Mouse (Mus musculus) frontal cortex, postnatal 14 days (tissue): ENCODE measurements at regions not wholly inside any gene's neighbourhood (a gene's known extent, or its start where the extent isn't known, plus 50 kb on each side); places are given as distances from the start of the nearest gene placed in this dataset.

ENCODE experiments used
- DNase-seq, 2 experiments: peaks; one replicate each; pipeline ENCODE4 v3.0.0; 2022; ENCODE audit warnings: low spot score in 2 of 2

- no peak for DNase-seq
Measured at GRCm38 (mm10) chr12:16190706-16191105, 374.0 kb upstream of the Trib2 start.

- DNase-seq, result no peak
Measured at GRCm38 (mm10) chr12:16189441-16189840, 372.7 kb upstream of the Trib2 start.

- DNase-seq, result no peak
Measured at GRCm38 (mm10) chr12:16185976-16186515, 369.3 kb upstream of the Trib2 start.

- no peak for DNase-seq
Measured at GRCm38 (mm10) chr12:16185431-16185923, 368.8 kb upstream of the Trib2 start.

GRCm38 (mm10) chr12:16183055-16183454 is 366.3 kb upstream of the Trib2 start:
- DNase-seq, result no peak

DNA sequence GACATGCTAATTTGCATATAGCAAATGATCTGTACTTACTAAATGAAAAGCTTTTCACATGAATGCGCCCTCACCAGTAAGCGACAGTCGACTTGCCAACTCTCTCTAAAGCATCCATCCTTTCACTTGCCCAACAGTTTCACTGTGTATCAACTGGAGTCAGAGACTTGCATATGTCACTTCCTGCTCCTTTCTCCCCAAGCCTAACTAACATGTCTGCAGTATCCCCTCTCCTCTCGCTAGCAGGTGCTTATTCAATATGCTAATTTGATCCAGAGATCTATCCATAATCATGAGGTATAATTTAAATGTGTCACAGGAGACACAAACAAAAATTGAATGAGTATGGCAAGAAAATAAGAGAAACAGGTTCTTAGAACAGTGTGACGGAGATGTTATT is 364.9 kb upstream of the Trib2 start:
- DNase-seq, result no peak

- DNase-seq, result no peak
Measured at GRCm38 (mm10) chr12:16179897-16180296, 363.2 kb upstream of the Trib2 start.

DNA sequence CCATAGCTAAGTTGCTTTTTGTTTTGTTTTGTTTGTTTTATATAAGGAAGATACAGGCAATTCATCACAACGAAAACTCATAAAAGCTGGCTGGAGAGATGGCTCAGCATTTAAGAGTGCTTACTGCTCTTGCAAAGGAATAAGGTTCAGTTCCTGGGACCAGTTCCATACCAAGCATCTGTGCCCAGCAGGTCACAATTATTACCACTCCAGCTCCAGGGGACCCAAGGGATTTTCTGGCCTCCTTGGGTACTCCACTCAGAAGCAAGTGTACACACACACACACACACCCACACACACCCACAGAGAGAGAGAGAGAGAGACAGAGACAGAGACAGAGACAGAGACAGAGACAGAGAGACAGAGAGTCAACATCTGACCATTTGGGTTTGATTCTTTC is 359.6 kb upstream of the Trib2 start:
- DNase-seq, result no peak

GRCm38 (mm10) chr12:16172176-16172575 is 355.5 kb upstream of the Trib2 start:
- no peak for DNase-seq

DNA sequence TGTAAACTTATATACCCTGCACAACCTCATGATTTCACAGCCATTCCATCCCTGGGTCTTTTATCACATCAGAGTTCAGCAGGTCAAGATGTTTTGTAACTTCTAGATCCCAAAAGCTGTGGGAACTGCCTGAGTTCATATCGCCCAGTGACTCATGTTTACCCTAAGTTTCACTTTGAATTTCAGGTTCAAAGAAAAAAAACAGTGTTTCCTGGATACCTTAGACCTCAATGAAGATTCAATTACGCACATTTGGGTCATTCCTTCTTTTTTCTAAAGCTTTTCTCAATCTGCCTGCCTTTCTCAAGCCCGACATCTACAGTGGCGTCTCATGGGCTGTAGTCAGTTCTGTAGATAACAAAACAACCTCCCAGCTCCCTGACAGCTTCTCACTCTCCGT is 354.9 kb upstream of the Trib2 start:
- no peak for DNase-seq

GRCm38 (mm10) chr12:16169781-16170535 is 353.2 kb upstream of the Trib2 start:
- DNase-seq, result no peak

DNA sequence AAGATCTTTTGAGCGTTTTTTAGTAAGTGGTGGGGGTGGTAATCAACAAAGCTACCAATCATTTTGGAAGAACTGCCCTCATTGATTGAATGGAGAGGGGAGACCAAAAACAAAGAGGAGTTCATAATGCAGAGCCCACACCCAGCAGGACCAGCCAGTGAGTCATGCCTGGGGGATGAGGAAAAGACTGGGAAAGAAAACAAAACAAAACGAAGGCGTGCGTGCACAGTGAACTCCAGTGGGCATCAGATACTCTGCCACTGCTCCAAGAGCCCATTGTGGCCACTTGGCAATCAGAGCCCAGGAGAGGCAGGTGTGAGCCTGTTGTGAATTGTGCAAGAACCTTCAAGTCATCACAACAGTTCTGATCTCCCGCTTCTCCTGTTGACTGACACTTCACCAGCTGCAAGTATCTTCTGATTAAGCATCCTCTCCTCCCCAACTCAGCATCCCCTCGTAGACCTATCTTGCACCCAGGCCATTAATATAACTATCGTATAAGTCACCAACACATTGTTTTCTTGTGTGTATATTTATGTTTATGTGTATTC is 351.1 kb upstream of the Trib2 start:
- no peak for DNase-seq

- DNase-seq, result no peak
Measured at GRCm38 (mm10) chr12:16165126-16165525, 348.4 kb upstream of the Trib2 start.

DNA sequence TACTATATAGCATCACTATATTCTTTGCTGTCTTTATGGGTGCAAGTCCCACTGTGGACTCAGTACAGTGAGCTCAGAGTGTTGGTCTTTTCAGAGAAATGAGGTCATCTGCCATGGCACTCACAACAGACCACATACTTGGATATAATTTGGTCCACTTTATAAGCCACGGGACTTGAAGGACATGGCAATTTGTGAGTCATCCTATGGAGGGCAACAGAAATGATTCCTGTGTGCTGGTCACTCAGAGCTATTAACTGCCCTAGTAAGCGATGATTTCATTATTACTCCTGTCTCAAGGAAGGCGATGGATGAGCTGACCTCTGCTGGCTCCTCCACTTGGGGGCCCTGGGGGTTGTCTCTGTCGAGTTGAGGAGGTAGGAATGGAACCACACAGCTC is 345.2 kb upstream of the Trib2 start:
- DNase-seq, result no peak

DNA sequence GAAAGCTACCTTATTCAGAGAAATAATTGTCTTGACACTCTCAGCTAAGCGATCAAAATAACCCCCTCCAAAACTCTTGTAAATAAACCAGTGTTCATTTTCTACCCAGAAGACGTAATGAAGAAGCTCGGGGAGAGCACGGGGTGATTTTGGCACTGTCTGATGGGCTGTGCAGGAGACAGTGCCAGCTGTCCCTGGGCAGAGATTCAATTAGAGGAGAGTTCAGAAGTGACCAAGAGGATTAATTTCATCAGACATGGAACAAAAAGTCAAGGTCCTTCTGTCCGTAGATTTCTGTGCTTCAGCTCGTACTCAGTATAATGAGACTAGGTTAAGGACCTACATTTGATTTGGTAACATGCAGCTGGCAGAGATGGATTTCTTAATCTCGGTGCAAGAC is 341.2 kb upstream of the Trib2 start:
- DNase-seq, result no peak

GRCm38 (mm10) chr12:16155791-16156558 is 339.3 kb upstream of the Trib2 start:
- DNase-seq, result peak in 1 of 2 experiments; percentile 24

- DNase-seq, result no peak
Measured at GRCm38 (mm10) chr12:16154256-16154655, 337.5 kb upstream of the Trib2 start.

GRCm38 (mm10) chr12:16152108-16152507 is 335.4 kb upstream of the Trib2 start:
- no peak for DNase-seq

DNA sequence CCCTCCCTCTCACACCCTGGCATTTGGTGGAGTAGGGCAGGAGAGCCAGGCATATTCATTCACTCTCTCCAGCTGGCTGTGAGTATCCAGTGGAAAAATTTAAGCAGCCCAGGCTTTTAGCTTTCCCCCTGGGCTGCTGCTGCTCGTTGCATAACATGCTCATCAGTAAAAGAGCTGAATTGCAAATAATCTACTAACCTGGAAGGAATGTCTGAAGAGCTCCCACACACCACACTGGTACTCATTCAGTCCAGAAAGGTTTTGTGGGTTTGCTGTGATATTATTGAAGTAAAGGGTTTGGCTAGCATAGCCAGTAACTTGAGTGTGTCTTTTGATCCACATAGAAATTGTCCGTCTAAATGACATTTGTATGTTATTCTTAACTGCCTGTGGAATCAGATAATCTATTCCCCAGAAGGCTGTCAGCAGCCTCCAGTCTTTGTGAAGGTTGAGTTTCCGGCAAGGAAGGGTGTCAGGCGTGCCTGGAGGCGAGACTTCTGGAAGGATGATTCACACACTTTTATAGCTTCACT is 334.5 kb upstream of the Trib2 start:
- DNase-seq, result peak in 1 of 2 experiments; percentile 22

GRCm38 (mm10) chr12:16146919-16147318 is 330.2 kb upstream of the Trib2 start:
- no peak for DNase-seq

DNA sequence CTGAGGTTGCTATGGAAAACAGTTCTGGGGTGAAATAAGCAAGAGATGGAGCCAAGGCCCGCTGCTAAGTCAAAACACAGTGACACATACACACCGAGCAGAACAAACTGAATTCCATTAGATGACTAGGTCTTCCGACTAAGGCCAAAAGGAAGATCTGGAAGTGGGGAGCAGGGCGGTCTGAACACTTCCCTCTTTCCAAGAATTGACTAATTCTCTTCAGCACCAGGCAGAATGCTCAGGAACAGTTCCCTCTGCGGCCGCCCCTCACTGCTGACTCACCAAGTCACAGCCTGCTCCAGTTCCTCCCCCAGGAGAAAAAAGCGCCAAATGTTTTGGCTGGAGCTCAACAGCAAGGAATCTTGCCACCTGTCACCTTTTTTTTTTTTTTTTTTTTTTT is 328.9 kb upstream of the Trib2 start:
- peak; percentile 27 to 37 for DNase-seq

DNA sequence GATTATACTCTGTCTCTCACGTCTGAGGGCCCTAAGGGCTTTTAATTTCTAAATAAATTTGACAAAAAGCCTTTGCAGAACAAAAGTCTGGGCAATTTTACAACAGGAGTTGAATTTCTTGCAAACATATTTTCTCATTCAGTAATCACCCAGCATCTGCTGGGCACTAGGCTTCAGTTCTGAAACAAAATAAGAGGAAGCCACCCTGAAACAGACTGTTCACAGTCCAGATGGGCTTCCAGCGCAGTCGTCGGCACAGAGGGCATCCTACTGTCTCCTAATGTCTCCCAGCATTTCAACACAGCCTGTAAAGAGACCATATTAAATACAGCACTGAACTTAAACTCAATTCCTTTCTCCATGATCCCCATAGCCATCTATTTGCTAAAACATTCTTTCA is 324.5 kb upstream of the Trib2 start:
- no peak for DNase-seq
